29 mouse cellular contexts compared by ENCODE assay signal in the genomic region with DNA sequence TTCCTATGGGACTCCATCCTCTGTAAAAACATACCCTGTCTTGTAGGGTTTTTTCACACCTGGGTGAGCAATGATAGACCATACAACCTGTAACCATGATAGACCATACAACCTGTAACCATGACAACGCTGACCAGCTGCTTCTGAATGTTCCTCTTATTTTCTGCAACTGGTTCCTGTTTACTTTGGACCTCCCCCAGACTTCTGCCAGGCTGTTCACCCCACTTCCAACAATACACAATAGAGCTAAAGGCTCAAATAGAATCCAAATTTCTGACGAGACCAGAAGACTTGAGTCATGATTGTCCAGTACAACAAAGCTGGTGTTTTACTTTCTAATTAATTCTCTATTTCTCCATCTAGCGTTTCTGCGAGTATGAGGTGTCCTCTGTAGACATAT. TPM values are rescaled to one million over a fixed set of nuclear protein-coding genes. Genes with fewer than 3 reads are reported as not detected.
DNase-seq lines count a peak whose midpoint lies in the region; ATAC-seq and TF ChIP-seq lines count a peak whose summit lies in the region.
"Had no signal": no experiment of that assay in that cellular context is flagged by ENCODE, and none has a peak within 500 bp of the region (broad histone marks: within the 10 kb centered on the region; RNA-seq: fewer than 3 reads in every experiment).

No protein-coding gene starts in this region.

- peak overlapping the region; percentile 92 for H3K27ac ChIP-seq in forebrain, embryonic 13.5 days
- no peak overlapping the region for H3K27ac ChIP-seq in forebrain, embryonic 10.5 days
- peak overlapping the region; percentile 82 for H3K27ac ChIP-seq in layer of hippocampus, adult 2 months
- 0 out of 2 replicates have a peak overlapping the region, but pooled peaks have one; percentile 7 for H3K27ac ChIP-seq in limb, embryonic 10.5 days
- H3K27ac ChIP-seq: hindbrain, embryonic 13.5 days; limb, embryonic 13.5 days; lung, embryonic 15.5 days; midbrain, embryonic 10.5 days; neural tube, embryonic 12.5 days; stomach, postnatal 0 days had no signal

- H3K9me3 ChIP-seq in forebrain, embryonic 13.5 days (replicated peaks), result no peaks in the 10 kb centered on the region
- H3K9me3 ChIP-seq in forebrain, embryonic 10.5 days, result no peaks in the 10 kb centered on the region
- H3K9me3 ChIP-seq in limb, embryonic 10.5 days (replicated peaks), result no peaks in the 10 kb centered on the region
- H3K9me3 ChIP-seq: heart, embryonic 12.5 days; hindbrain, embryonic 13.5 days; limb, embryonic 13.5 days; lung, embryonic 15.5 days; midbrain, embryonic 10.5 days; neural tube, embryonic 12.5 days had no signal

- no peak for TF ChIP-seq POLR2A in brain, embryonic 14.5 days (IDR thresholded peaks at IDR 0.05; ENCODE audit: borderline replicate concordance, extremely low read depth, insufficient read depth, insufficient read length, poor library complexity, severe bottlenecking)

- no peak overlapping the region for H3K4me3 ChIP-seq in forebrain, embryonic 13.5 days
- H3K4me3 ChIP-seq in forebrain, embryonic 10.5 days, result no peak overlapping the region
- no peak overlapping the region for H3K4me3 ChIP-seq in layer of hippocampus, adult 2 months
- H3K4me3 ChIP-seq in limb, embryonic 10.5 days, result no peak overlapping the region
- H3K4me3 ChIP-seq: heart, embryonic 12.5 days; hindbrain, embryonic 13.5 days; left cerebral cortex, adult 2 months; limb, embryonic 13.5 days; lung, embryonic 15.5 days; midbrain, embryonic 10.5 days; myocyte; neural tube, embryonic 12.5 days had no signal

- no peak overlapping the region for H3K9ac ChIP-seq in forebrain, embryonic 13.5 days
- H3K9ac ChIP-seq: heart, embryonic 12.5 days; hindbrain, embryonic 13.5 days; limb, embryonic 13.5 days; lung, embryonic 15.5 days; neural tube, embryonic 12.5 days had no signal

- no peak for DNase-seq in forebrain, embryonic 10.5 days (ENCODE audit: extremely low spot score, low spot score)
- no peak for DNase-seq in layer of hippocampus, adult 2 months (ENCODE audit: low spot score in 2 of 2)
- DNase-seq in layer of hippocampus, adult 9-10 months (ENCODE audit: low spot score), result no peak
- peak; percentile 39 for DNase-seq in brain, embryonic 14.5 days (ENCODE audit: low read depth)
- no peak for DNase-seq in limb, embryonic 10.5 days (ENCODE audit: low spot score)
- DNase-seq in urinary bladder, postnatal 10 days (ENCODE audit: low spot score), result no peak
- DNase-seq: adrenal gland, postnatal 36 days; cerebellum, adult 9-10 months; cerebellum, postnatal 36 days; gastrocnemius, postnatal 25 days; heart, adult 18-20 months; heart, postnatal 4 days; kidney, adult 11 months; kidney, postnatal 25 days; right cerebral cortex, postnatal 4 days; thymus, adult 18-20 months; thymus, postnatal 36 days had no signal

- 60% methylated on average over 4 of the region's 4 CpGs for WGBS in forebrain, embryonic 13.5 days
- 76% methylated on average over 4 of the region's 4 CpGs for WGBS in forebrain, embryonic 10.5 days
- 82% methylated on average over 4 of the region's 4 CpGs for WGBS in limb, embryonic 10.5 days

- no peak for ATAC-seq in forebrain, embryonic 13.5 days

- H3K4me1 ChIP-seq in forebrain, embryonic 13.5 days, result peaks cover 43% of the 10 kb centered on the region
- peaks cover 25% of the 10 kb centered on the region for H3K4me1 ChIP-seq in forebrain, embryonic 10.5 days
- H3K4me1 ChIP-seq in limb, embryonic 10.5 days, result peaks cover 20% of the 10 kb centered on the region
- H3K4me1 ChIP-seq: heart, embryonic 12.5 days; lung, embryonic 15.5 days; neural tube, embryonic 12.5 days had no signal

- no peak for TF ChIP-seq CTCF in layer of hippocampus, adult 2 months (conservative IDR thresholded peaks at IDR 0.05)
- TF ChIP-seq CTCF in brain, embryonic 14.5 days (IDR thresholded peaks at IDR 0.05; ENCODE audit: borderline replicate concordance, extremely low read depth, insufficient read depth, insufficient read length), result no peak

- H3K4me2 ChIP-seq in forebrain, embryonic 13.5 days, result no peak overlapping the region
- H3K4me2 ChIP-seq: heart, embryonic 12.5 days; hindbrain, embryonic 13.5 days; limb, embryonic 13.5 days; liver, embryonic 11.5 days; lung, embryonic 15.5 days; neural tube, embryonic 12.5 days had no signal

- H3K36me3 ChIP-seq in forebrain, embryonic 13.5 days (ENCODE audit: poor library complexity, severe bottlenecking), result no peaks in the 10 kb centered on the region
- no peaks in the 10 kb centered on the region for H3K36me3 ChIP-seq in forebrain, embryonic 10.5 days (replicated peaks)
- H3K36me3 ChIP-seq in limb, embryonic 10.5 days, result no peaks in the 10 kb centered on the region
- H3K36me3 ChIP-seq: heart, embryonic 12.5 days; hindbrain, embryonic 13.5 days; limb, embryonic 13.5 days; lung, embryonic 15.5 days; midbrain, embryonic 10.5 days; neural tube, embryonic 12.5 days had no signal

- H3K27me3 ChIP-seq in forebrain, embryonic 13.5 days, result peaks cover 6% of the 10 kb centered on the region; the same call in 1 of the 2 replicates
- H3K27me3 ChIP-seq in forebrain, embryonic 10.5 days (ENCODE audit: poor library complexity, severe bottlenecking), result peaks cover 5% of the 10 kb centered on the region
- no peaks in the 10 kb centered on the region for H3K27me3 ChIP-seq in limb, embryonic 10.5 days (ENCODE audit: low read depth, poor library complexity, severe bottlenecking)
- H3K27me3 ChIP-seq: heart, embryonic 12.5 days; hindbrain, embryonic 13.5 days; limb, embryonic 13.5 days; lung, embryonic 15.5 days; neural tube, embryonic 12.5 days had no signal

RNA-seq across cellular contexts. Expression of a gene that starts 23.8 kb away (rescaled TPM):
- 24.0 and 25.3 TPM in 2 replicates for polyA plus RNA-seq in forebrain, embryonic 13.5 days (2015; fragmentation: Nextera tagmentation; extraction: Ambion mirVana)
- 4.1 and 4.7 TPM in 2 replicates for polyA plus RNA-seq in forebrain, embryonic 10.5 days (2016; fragmentation: Nextera tagmentation; extraction: Ambion mirVana)
- 10 to 100 TPM; 21.7 to 22.9 TPM for total RNA-seq in layer of hippocampus, adult 2 months (2021)
- 46.4 and 51.1 TPM in 2 replicates for polyA plus RNA-seq in brain, embryonic 14.5 days (2012; rRNA removed)
- polyA plus RNA-seq in limb, embryonic 10.5 days (2016; fragmentation: Nextera tagmentation; extraction: Ambion mirVana), result 0.18 and 0.28 TPM in 2 replicates
- total RNA-seq: MEL had no signal
